In the genomic region with DNA sequence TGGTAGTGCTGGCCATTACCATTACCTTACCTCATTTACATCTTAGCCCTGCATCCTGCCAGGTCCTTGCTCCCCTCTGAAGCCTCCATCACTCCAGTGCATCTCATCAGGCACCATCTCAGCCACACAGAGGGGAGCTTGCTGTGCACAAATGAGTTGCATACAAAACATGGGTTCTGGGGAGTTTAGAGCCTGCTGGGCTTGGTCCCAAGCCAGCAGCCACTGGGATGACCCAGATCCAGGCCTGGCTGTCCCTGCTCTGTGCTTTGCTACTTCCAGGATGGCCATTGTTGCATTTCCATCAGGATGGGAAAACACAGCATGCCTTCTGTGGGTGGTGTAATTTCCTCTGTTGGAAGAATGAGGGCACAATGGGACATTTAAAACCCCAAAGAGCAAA, we compare ENCODE assay signal across 14 mouse cellular contexts.
A peak's percentile ranks its signal among the peaks of the same experiment; 100 is the strongest.
DNase-seq lines count a peak whose midpoint lies in the region; ATAC-seq and TF ChIP-seq lines count a peak whose summit lies in the region.
"Had no signal": no experiment of that assay in that cellular context is flagged by ENCODE, and none has a peak within 500 bp of the region (broad histone marks: within the 10 kb centered on the region; RNA-seq: fewer than 3 reads in every experiment).

No protein-coding gene starts in this region.

- peak; percentile 48; the same call in 1 of the 2 replicates for ATAC-seq in hindbrain, embryonic 11.5 days (ENCODE audit: low FRiP score)
- no peak; the same call in 1 of the 2 replicates for ATAC-seq in hindbrain, embryonic 12.5 days (ENCODE audit: low FRiP score)
- no peak for ATAC-seq in hindbrain, embryonic 13.5 days (ENCODE audit: low FRiP score)

- no peak for TF ChIP-seq POLR2A in brain, embryonic 14.5 days (IDR thresholded peaks at IDR 0.05; ENCODE audit: borderline replicate concordance, extremely low read depth, insufficient read depth, insufficient read length, poor library complexity, severe bottlenecking)
- no peak for TF ChIP-seq POLR2A in lung, adult 2 months (IDR thresholded peaks at IDR 0.05; ENCODE audit: borderline replicate concordance, extremely low read depth, low read depth, low read length)

- no peaks in the 10 kb centered on the region for H3K9me3 ChIP-seq in hindbrain, embryonic 11.5 days (ENCODE audit: control insufficient read depth, low read length)
- H3K9me3 ChIP-seq in hindbrain, embryonic 12.5 days (replicated peaks): no peaks in the 10 kb centered on the region
- H3K9me3 ChIP-seq in hindbrain, embryonic 13.5 days: no peaks in the 10 kb centered on the region
- H3K9me3 ChIP-seq: embryonic facial prominence, embryonic 15.5 days had no signal

- no peaks in the 10 kb centered on the region for H3K36me3 ChIP-seq in hindbrain, embryonic 11.5 days (ENCODE audit: control insufficient read depth, insufficient read depth, low read length)
- no peaks in the 10 kb centered on the region for H3K36me3 ChIP-seq in hindbrain, embryonic 12.5 days
- H3K36me3 ChIP-seq in hindbrain, embryonic 13.5 days: no peaks in the 10 kb centered on the region
- H3K36me3 ChIP-seq: embryonic facial prominence, embryonic 15.5 days had no signal

- H3K4me1 ChIP-seq in hindbrain, embryonic 11.5 days (replicated peaks; ENCODE audit: control insufficient read depth, insufficient read depth, low read length): no peaks in the 10 kb centered on the region
- H3K4me1 ChIP-seq in hindbrain, embryonic 12.5 days: peaks cover 5% of the 10 kb centered on the region
- H3K4me1 ChIP-seq in hindbrain, embryonic 13.5 days (replicated peaks): peaks cover 7% of the 10 kb centered on the region
- no peaks in the 10 kb centered on the region for H3K4me1 ChIP-seq in lung, adult 2 months (ENCODE audit: control insufficient read depth, insufficient read depth, low read length)
- H3K4me1 ChIP-seq: embryonic facial prominence, embryonic 15.5 days had no signal

- H3K27ac ChIP-seq in hindbrain, embryonic 11.5 days (ENCODE audit: low read depth, low read length): no peak overlapping the region
- no peak overlapping the region for H3K27ac ChIP-seq in hindbrain, embryonic 12.5 days
- 0 out of 2 replicates have a peak overlapping the region, but pooled peaks have one; percentile 2 for H3K27ac ChIP-seq in hindbrain, embryonic 13.5 days
- H3K27ac ChIP-seq: embryonic facial prominence, embryonic 15.5 days; liver, embryonic 14.5 days; macrophage had no signal

- no peak overlapping the region for H3K9ac ChIP-seq in hindbrain, embryonic 11.5 days (ENCODE audit: low read depth, low read length)
- no peak overlapping the region for H3K9ac ChIP-seq in hindbrain, embryonic 12.5 days
- H3K9ac ChIP-seq in hindbrain, embryonic 13.5 days: no peak overlapping the region
- H3K9ac ChIP-seq: embryonic facial prominence, embryonic 15.5 days; liver, embryonic 14.5 days had no signal

- no peak overlapping the region for H3K4me2 ChIP-seq in hindbrain, embryonic 11.5 days (replicated peaks; ENCODE audit: low read depth, low read length)
- H3K4me2 ChIP-seq in hindbrain, embryonic 12.5 days (replicated peaks): no peak overlapping the region
- H3K4me2 ChIP-seq in hindbrain, embryonic 13.5 days: no peak overlapping the region
- H3K4me2 ChIP-seq: embryonic facial prominence, embryonic 15.5 days had no signal

- H3K4me3 ChIP-seq in hindbrain, embryonic 11.5 days (ENCODE audit: low read depth, low read length): no peak overlapping the region
- no peak overlapping the region for H3K4me3 ChIP-seq in hindbrain, embryonic 12.5 days
- no peak overlapping the region for H3K4me3 ChIP-seq in hindbrain, embryonic 13.5 days
- no peak overlapping the region for H3K4me3 ChIP-seq in lung, adult 2 months (replicated peaks; ENCODE audit: extremely low read depth, low read depth, low read length)
- H3K4me3 ChIP-seq: embryonic facial prominence, embryonic 15.5 days had no signal

- DNase-seq in hindbrain, embryonic 11.5 days (ENCODE audit: low spot score): no peak
- DNase-seq in brain, embryonic 14.5 days (ENCODE audit: low read depth): peak; percentile 58
- peak; percentile 81 to 82 for DNase-seq in cerebellum, postnatal 25 days
- no peak for DNase-seq in lung, adult 2 months
- DNase-seq in urinary bladder, adult 18-20 months (ENCODE audit: low spot score in 2 of 2): no peak
- DNase-seq in left cerebral cortex, postnatal 10 days (ENCODE audit: extremely low spot score in 1 of 2, low spot score in 2 of 2): no peak
- DNase-seq: heart, postnatal 36 days; kidney, adult 9 months; thymus, adult 2 months had no signal

- no peak for TF ChIP-seq CTCF in brain, embryonic 14.5 days (IDR thresholded peaks at IDR 0.05; ENCODE audit: borderline replicate concordance, extremely low read depth, insufficient read depth, insufficient read length)
- TF ChIP-seq CTCF in lung, adult 2 months (IDR thresholded peaks at IDR 0.05; ENCODE audit: insufficient read depth, low read length): no peak

- intact Hi-C loops in left cerebral cortex, postnatal 10 days (cut with DNase I): no loop called here

- no peaks in the 10 kb centered on the region for H3K27me3 ChIP-seq in hindbrain, embryonic 11.5 days (ENCODE audit: control insufficient read depth, insufficient read depth, low read length)
- no peaks in the 10 kb centered on the region for H3K27me3 ChIP-seq in hindbrain, embryonic 12.5 days
- no peaks in the 10 kb centered on the region for H3K27me3 ChIP-seq in hindbrain, embryonic 13.5 days
- H3K27me3 ChIP-seq: embryonic facial prominence, embryonic 15.5 days had no signal

Comparison
In these comparisons a context has a peak if more than half of its experiments do, and no peak if none do; other contexts are left out.
1. DNase-seq: peak in brain, embryonic 14.5 days (single experiment) and cerebellum, postnatal 25 days (2 of 2); none in hindbrain, embryonic 11.5 days (single experiment), lung, adult 2 months (single experiment), urinary bladder, adult 18-20 months (0 of 2) and left cerebral cortex, postnatal 10 days (0 of 2).